Mouse (Mus musculus): ENCODE measurements at regions not wholly inside any gene's neighbourhood (a gene's known extent, or its start where the extent isn't known, plus 50 kb on each side); places are given as distances from the start of the nearest gene placed in this dataset.

DNA sequence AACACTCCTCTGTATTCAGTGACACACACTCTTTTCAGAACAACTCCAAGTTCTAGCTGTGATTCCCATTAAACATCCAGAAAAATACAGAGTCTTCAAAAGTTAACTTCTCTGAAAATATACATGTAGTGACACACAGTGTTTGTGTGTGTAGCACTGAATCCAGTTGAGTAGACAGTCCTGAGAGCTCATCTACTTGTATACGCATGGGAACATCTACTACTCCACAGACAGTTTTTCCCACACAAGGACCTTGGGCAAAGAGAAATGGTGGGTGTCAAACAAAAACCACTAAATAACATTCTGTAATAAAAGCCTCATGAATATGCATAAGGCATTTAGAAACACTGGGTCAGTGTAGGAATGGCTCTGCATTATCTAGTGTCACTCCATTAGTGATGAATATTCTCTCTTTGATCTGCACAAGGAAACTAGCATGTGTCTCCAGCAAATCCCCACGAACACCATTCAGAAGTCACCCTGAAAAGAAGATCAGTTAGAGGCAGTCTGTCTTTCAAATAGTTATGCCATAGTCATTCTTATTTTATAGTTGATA is 83.6 kb downstream of the Cth start:
- TF ChIP-seq CTCF (IDR thresholded peaks at IDR 0.05; ENCODE audit: borderline replicate concordance, extremely low read depth, insufficient read depth, insufficient read length) = no peak
- no peak for TF ChIP-seq POLR2A (IDR thresholded peaks at IDR 0.05; ENCODE audit: borderline replicate concordance, extremely low read depth, insufficient read depth, insufficient read length, poor library complexity, severe bottlenecking)

Data from brain, embryonic 14.5 days (tissue).